Comparison of ENCODE assay signal across 25 mouse cellular contexts in the genomic region with DNA sequence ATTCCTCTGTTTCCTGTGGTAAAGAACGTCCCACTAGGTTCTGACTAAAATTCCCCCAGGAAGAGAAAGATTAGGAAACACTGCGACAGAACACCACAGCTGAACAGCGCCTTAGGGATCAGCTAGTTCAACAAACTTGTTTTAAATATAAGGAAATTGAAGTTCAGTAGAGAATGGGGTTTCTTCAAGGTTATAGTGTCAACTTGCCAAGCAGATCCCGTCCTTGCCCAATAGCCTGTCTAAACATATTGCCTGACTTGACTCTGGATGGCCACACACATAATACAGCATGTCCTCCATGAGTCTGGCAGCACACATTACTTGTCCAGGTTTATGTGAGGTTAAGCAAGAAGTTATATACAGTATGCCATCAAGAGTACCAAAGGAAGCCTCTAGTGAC.
"Had no signal": no experiment of that assay in that cellular context is flagged by ENCODE, and none has a peak within 500 bp of the region (broad histone marks: within the 10 kb centered on the region; RNA-seq: fewer than 3 reads in every experiment).

No protein-coding gene starts in this region.

- H3K27ac ChIP-seq: heart, adult 2 months; hindbrain, embryonic 10.5 days; hindbrain, embryonic 12.5 days; hindbrain, embryonic 14.5 days; intestine, embryonic 15.5 days; limb, embryonic 13.5 days; limb, embryonic 15.5 days; liver, embryonic 12.5 days; liver, embryonic 14.5 days had no signal

- H3K4me2 ChIP-seq: heart, embryonic 11.5 days; hindbrain, embryonic 12.5 days; hindbrain, embryonic 14.5 days; intestine, embryonic 15.5 days; limb, embryonic 13.5 days; limb, embryonic 15.5 days; liver, embryonic 12.5 days had no signal

- DNase-seq: gastrocnemius, postnatal 14 days; gastrocnemius, postnatal 36 days; heart, adult 2 months; heart, postnatal 10 days; heart, postnatal 4 days; kidney, adult 18-20 months; kidney, adult 8-10 months; kidney, postnatal 10 days; kidney, postnatal 25 days; kidney, postnatal 4 days; layer of hippocampus, adult 9-11 months; layer of hippocampus, postnatal 36 days; left cerebral cortex, postnatal 4 days had no signal

- H3K36me3 ChIP-seq: hindbrain, embryonic 10.5 days; hindbrain, embryonic 12.5 days; intestine, embryonic 15.5 days; limb, embryonic 13.5 days; limb, embryonic 15.5 days; liver, embryonic 12.5 days had no signal

- H3K27me3 ChIP-seq: hindbrain, embryonic 12.5 days; intestine, embryonic 15.5 days; limb, embryonic 13.5 days; limb, embryonic 15.5 days; liver, embryonic 12.5 days had no signal

- H3K4me3 ChIP-seq: heart, adult 2 months; hindbrain, embryonic 10.5 days; hindbrain, embryonic 12.5 days; intestine, embryonic 15.5 days; limb, embryonic 13.5 days; limb, embryonic 15.5 days; liver, embryonic 12.5 days had no signal

- H3K9ac ChIP-seq: hindbrain, embryonic 12.5 days; hindbrain, embryonic 14.5 days; intestine, embryonic 15.5 days; limb, embryonic 13.5 days; limb, embryonic 15.5 days; liver, embryonic 12.5 days; liver, embryonic 14.5 days had no signal

- H3K9me3 ChIP-seq: hindbrain, embryonic 10.5 days; hindbrain, embryonic 12.5 days; intestine, embryonic 15.5 days; limb, embryonic 13.5 days; limb, embryonic 15.5 days; liver, embryonic 12.5 days had no signal

- ATAC-seq: hindbrain, embryonic 16.5 days; inflammation-experienced regulatory T-cells, adult 6 months; intestine, embryonic 15.5 days; intestine, postnatal 0 days; liver, embryonic 12.5 days had no signal

- H3K4me1 ChIP-seq: hindbrain, embryonic 12.5 days; intestine, embryonic 15.5 days; limb, embryonic 13.5 days; liver, embryonic 12.5 days had no signal
